Mouse (Mus musculus): ENCODE measurements around the gene Lrrc20.
"Not testable (repeated sequence)": the region's sequence is repeated elsewhere in the genome, so short reads cannot be mapped to it uniquely, and the experiment has no call there.

Gene Lrrc20

GRCm38 (mm10) chr10:61570181-61570580 lies 94.6 kb downstream of the Lrrc20 start:
- DNase-seq (ENCODE audit: low read depth, low spot score): no peak

- no peak for DNase-seq (ENCODE audit: low read depth, low spot score)
Observed at GRCm38 (mm10) chr10:61572126-61572525, 96.5 kb downstream of the Lrrc20 start.

GRCm38 (mm10) chr10:61576120-61576767 lies 100.6 kb downstream of the Lrrc20 start:
- no peak for DNase-seq (ENCODE audit: low read depth, low spot score)

GRCm38 (mm10) chr10:61587241-61587849 lies 111.7 kb downstream of the Lrrc20 start:
- DNase-seq (ENCODE audit: low read depth, low spot score): no peak

GRCm38 (mm10) chr10:61597991-61598390 lies 122.4 kb downstream of the Lrrc20 start:
- no peak for DNase-seq (ENCODE audit: low read depth, low spot score)

- DNase-seq (ENCODE audit: low read depth, low spot score): no peak
Observed at GRCm38 (mm10) chr10:61599556-61600114, 124.0 kb downstream of the Lrrc20 start.

GRCm38 (mm10) chr10:61602283-61603033 lies 126.9 kb downstream of the Lrrc20 start:
- DNase-seq (ENCODE audit: low read depth, low spot score): peak; percentile 53

- no peak for DNase-seq (ENCODE audit: low read depth, low spot score)
Observed at GRCm38 (mm10) chr10:61604376-61605065, 128.9 kb downstream of the Lrrc20 start.

- DNase-seq (ENCODE audit: low read depth, low spot score): not testable (repeated sequence)
Observed at GRCm38 (mm10) chr10:61605381-61605780, 129.8 kb downstream of the Lrrc20 start.

GRCm38 (mm10) chr10:61605851-61606250 lies 130.2 kb downstream of the Lrrc20 start:
- peak; percentile 39 for DNase-seq (ENCODE audit: low read depth, low spot score)

- no peak for DNase-seq (ENCODE audit: low read depth, low spot score)
Observed at GRCm38 (mm10) chr10:61608233-61608632, 132.6 kb downstream of the Lrrc20 start.

GRCm38 (mm10) chr10:61610650-61611235 lies 135.1 kb downstream of the Lrrc20 start:
- no peak for DNase-seq (ENCODE audit: low read depth, low spot score)

- DNase-seq (ENCODE audit: low read depth, low spot score): no peak
Observed at GRCm38 (mm10) chr10:61614311-61614710, 138.7 kb downstream of the Lrrc20 start.

GRCm38 (mm10) chr10:61618528-61618927 lies 142.9 kb downstream of the Lrrc20 start:
- no peak for DNase-seq (ENCODE audit: low read depth, low spot score)

- no peak for DNase-seq (ENCODE audit: low read depth, low spot score)
Observed at GRCm38 (mm10) chr10:61621681-61622080, 146.1 kb downstream of the Lrrc20 start.

GRCm38 (mm10) chr10:61623874-61624273 lies 148.3 kb downstream of the Lrrc20 start:
- not testable (repeated sequence) for DNase-seq (ENCODE audit: low read depth, low spot score)

- no peak for DNase-seq (ENCODE audit: low read depth, low spot score)
Observed at GRCm38 (mm10) chr10:61624771-61625170, 149.2 kb downstream of the Lrrc20 start.

GRCm38 (mm10) chr10:61625381-61626257 lies 150.0 kb downstream of the Lrrc20 start:
- peak; percentile 25 for DNase-seq (ENCODE audit: low read depth, low spot score)

- DNase-seq (ENCODE audit: low read depth, low spot score): no peak
Observed at GRCm38 (mm10) chr10:61626551-61626950, 150.9 kb downstream of the Lrrc20 start.

GRCm38 (mm10) chr10:61627195-61627937 lies 151.8 kb downstream of the Lrrc20 start:
- DNase-seq (ENCODE audit: low read depth, low spot score): no peak
